Mouse (Mus musculus): ENCODE data around the gene Gm12394.

DNA sequence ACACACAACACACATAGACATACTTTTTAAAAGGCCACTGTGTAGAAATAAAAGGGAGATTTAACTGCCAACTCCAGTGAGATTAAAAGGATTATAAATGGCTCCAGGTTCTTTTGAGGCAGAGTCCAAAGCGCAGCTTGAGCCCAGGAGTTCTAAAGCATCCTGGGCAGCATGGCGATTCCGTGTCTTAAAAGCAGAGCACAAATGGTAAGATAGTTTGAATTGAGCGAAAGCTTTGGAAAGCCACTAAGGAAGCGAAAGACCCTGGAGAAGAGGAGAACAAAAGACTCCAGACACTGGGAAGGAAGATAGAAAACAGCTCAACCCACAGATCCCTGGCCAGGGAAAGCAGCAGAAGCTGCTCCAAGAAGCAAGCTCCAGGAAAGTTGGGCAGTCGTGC is 48.4 kb upstream of the Gm12394 start:
- TF ChIP-seq EP300 (IDR thresholded peaks at IDR 0.05; ENCODE audit: low read depth) = no peak
- no peak for TF ChIP-seq CTCF (IDR thresholded peaks at IDR 0.05; ENCODE audit: low read depth)
